Mouse (Mus musculus) cerebellum, postnatal 14 days (tissue): ENCODE measurements around the gene Gm21987.

Experiments
- DNase-seq, 2 experiments: peaks; one replicate each; pipeline ENCODE4 v3.0.0; 2021; ENCODE audit warnings: mixed read lengths in 2 of 2

The Gm21987 gene

GRCm38 (mm10) chr16:38373439-38373838 is 26.6 kb downstream of the Gm21987 start:
- no peak for DNase-seq

DNA sequence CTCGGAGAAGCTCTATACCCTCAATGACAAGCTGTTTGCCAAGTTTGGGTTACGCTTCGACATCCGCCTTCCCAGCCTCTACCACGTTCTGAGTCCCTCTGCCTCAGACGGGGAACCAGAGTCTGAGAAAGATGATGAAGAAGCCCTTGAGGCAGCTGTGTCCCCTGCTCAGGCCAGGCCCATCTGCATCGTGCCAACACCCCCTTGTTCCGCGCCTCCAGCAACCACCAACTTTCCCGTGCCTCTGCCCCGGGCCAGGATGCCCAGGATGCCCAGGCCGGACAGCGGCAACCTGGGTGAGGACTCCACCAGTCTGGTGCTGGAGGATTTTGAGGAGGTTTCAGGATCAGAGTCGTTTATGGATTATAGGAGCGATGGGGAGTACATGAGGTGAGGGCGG is 27.1 kb downstream of the Gm21987 start:
- no peak for DNase-seq

DNA sequence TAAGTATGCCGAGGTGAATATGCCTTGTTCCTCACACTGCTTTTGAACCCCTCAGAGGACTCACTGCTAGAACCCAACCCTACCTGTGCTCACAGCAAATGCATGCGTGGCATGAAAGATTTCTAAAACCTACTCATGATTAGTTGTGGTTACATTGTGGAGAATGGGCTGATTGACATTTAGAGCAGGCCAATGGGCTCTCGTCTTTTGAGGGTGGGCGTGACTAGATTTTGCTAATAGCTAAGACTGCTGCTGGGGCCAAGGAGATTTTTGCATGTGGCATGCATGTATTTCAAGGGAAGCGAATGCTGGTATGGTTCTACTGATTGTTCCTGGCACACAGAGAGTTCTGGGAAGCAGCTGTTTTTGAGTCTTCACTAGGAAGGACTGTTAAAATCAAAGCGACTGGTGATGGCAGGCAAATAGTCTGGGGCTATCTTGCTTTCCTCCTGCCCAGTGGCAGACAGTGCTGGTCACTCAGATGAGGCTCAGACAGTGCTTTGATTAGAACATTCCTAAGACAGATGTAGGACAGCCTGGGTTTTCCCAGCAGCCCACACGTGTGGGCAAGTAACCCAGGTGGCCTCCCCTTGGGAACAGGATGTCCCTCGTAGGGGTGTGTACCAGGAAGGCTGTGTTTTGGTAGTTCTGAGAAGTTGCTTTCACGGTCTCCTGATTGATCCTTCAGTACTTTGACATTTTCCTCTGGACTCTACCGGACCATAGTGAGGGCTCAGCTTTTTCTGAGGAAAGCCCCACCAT is 27.7 kb downstream of the Gm21987 start:
- peak in 1 of 2 experiments; percentile 12 for DNase-seq

- DNase-seq, result no peak
These were observed 28.3 kb downstream of the Gm21987 start for GRCm38 (mm10) chr16:38375182-38375581.

DNA sequence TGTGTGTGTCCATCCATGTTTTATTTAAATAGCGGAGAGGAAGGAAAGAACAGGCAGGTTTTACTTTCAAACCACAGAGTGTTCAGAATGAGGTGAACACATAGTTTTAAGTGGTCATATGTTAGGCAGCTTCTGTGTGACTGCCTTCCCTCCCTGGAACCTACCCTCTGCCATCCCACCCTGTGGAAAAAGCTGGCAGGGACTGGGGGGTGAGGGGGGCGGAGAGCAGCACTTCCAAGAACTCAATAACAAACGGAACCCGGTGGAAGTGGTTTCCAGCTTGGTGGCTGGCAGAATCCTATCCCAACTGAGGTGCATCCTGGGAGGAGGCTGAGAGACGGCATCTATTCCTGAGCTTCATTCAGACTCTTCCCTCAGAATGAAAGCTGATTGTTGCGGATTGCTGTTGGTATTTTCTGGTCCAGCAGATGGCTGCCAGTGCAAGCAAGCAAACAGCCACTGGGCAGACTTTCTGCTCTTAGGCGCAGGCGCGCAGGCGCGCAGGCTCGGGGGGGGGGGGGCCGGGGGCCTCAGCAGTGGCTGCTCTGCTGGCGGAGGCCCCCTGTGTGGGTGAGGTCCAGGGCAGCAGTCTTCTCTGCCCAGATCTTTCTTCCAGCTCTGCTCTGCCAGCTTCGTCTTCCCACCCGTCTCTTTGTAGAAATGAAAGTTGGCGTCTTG is 29.5 kb downstream of the Gm21987 start:
- DNase-seq, result peak; percentile 69 to 74

DNA sequence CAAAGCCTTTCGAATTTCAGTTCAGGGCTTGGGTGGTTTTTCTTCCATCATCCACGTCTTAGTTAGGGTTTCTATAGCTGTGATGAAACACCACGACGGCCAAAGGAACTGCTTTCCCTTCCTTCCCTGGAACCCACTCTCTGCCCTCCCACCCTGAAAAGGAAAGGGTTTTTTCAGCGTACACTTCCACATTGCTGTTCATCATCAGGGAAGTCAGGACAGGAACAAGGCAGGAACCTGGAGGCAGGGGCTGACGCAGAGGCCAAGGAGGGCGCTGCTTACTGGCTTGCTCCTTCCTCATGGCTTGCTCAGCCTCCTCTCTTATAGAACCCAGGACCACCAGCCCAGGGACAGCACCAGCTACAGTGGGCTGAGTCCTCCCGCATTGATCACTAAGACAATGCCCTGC is 30.0 kb downstream of the Gm21987 start:
- DNase-seq, result peak in 1 of 2 experiments; percentile 36

DNA sequence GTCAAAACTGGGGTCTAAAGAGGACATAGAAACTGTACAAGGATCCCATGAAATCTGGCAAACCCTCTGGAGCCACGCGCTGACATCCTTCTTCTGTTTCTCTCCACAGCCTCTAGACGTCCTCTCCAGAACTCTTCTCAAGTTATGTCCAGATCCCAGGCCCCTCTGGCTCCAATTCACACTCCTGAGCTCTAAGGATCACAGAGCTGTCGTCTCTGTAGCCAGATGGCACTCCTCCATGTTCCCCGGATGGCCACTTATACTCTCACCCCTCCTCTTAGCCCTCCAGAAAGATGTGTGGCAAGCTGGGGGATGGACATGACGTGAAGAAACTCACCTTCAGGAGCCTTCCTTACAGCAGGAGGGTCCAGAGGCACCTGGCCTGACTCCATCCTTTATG is 30.7 kb downstream of the Gm21987 start:
- peak in 1 of 2 experiments; percentile 27 for DNase-seq

- DNase-seq, result no peak
These were observed 31.8 kb downstream of the Gm21987 start for GRCm38 (mm10) chr16:38378591-38378990.

DNA sequence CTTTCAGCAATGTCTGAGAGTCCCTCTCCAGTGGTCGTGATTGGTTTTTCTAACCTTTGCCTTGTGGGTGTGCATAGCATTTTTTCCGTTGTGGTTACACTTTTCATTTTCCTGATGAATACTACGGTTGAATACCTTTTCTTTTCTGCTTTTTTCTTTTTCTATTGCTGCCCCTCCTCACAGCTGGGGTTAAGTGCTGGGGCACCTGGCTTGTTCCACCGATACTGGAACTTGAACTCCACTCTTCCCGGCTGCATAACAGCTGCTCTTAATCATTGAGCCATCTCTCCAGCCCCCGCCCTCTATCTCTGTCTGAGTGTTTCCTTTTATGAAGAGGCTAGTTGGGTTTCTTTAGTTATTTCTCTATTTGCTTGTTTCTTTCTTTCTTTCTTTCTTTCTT is 32.2 kb downstream of the Gm21987 start:
- no peak for DNase-seq

- DNase-seq, result no peak
These were observed 32.7 kb downstream of the Gm21987 start for GRCm38 (mm10) chr16:38379493-38379892.

- DNase-seq, result no peak
These were observed 33.1 kb downstream of the Gm21987 start for GRCm38 (mm10) chr16:38379926-38380325.

- DNase-seq, result no peak
These were observed 36.8 kb downstream of the Gm21987 start for GRCm38 (mm10) chr16:38383683-38384082.

- DNase-seq, result no peak
These were observed 38.4 kb downstream of the Gm21987 start for GRCm38 (mm10) chr16:38385184-38385634.

DNA sequence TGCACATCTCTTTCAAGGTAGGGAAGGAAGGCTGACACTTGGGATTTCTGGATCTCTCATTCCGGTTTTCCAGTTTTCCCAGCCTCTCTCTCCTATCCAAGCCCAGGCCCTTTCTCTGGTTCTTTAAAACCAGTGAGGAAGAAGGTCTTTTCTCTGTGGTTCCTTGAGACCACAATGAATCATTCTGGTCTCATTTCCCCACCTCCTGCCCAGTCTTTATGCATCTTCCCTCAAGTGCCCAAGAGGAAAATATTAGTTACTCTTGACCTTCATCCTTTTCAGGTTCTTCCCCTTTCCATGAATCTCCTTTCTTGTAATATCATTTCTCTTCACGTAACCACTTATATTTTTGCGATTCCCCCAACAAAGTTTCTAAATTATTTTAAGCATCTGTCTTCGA is 38.9 kb downstream of the Gm21987 start:
- no peak for DNase-seq

- no peak for DNase-seq
These were observed 40.5 kb downstream of the Gm21987 start for GRCm38 (mm10) chr16:38387389-38387788.

- no peak for DNase-seq
These were observed 41.9 kb downstream of the Gm21987 start for GRCm38 (mm10) chr16:38388757-38389156.

DNA sequence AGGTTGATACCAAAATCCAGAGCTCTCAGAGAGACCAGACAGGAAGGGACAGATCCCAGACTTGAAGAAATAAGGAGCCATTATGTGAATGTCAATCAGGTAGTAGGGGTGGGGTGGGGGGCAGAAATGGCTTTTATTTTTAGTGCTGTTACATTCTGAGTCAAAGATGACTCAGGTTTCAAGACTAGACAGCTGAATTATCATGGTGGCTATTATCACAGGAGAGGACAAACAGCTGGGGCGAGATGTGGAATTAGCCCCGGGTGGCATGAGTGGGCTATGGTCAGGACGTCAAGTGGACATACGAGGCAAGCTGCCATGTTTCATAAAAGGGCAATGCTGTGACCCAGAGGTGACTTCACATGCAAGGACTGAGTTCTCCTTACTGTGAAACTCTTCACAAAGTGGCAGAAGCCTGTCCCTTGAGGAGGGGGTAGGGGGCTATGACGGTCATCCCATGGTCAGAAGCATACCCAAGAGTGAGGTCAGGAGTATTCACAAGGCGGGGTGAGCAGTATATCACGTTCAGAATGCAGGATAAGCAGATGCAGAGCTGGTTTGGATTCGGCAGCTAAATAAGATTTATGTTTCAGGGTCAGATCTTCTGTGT is 42.5 kb downstream of the Gm21987 start:
- DNase-seq, result no peak

GRCm38 (mm10) chr16:38390322-38390721 is 43.5 kb downstream of the Gm21987 start:
- DNase-seq, result no peak

DNA sequence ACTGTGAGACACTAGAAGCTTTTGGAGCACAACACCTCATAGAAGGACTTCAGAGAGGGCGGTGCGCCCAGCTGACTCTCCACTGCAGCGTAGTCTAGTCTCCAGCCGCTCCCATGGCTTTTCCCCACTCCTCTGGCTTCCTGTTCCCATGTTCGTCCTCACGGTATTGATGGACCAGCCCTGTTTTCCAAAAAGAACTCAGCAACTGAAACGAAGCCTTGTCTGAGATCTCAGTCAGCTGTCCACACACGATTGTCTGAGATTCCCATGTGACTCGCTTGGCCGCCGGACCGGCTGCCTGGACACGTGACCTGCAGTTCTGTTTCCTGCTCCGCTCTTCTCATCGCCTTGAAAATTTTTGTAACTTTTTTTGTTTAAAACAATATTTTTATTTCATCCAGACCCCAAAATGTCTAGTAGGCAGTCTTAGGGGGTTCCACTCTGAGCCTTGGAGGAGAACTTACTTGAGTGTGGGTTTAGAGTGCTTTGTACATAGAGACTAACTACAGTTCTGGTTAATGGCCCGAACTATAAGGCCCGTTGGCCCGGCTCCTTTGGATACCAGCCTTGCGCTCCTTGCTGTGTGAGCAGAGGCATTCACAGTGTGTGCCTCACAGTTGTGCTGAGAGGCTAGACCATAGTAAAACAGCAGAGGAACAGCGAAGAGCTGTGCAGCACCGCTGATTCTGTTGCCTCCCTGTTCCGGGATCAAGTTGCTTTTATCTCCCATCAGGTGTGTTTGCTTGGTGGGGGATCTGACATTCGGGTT is 45.5 kb downstream of the Gm21987 start:
- DNase-seq, result peak in 1 of 2 experiments; percentile 16

GRCm38 (mm10) chr16:38394191-38394618 is 47.4 kb downstream of the Gm21987 start:
- no peak for DNase-seq

DNA sequence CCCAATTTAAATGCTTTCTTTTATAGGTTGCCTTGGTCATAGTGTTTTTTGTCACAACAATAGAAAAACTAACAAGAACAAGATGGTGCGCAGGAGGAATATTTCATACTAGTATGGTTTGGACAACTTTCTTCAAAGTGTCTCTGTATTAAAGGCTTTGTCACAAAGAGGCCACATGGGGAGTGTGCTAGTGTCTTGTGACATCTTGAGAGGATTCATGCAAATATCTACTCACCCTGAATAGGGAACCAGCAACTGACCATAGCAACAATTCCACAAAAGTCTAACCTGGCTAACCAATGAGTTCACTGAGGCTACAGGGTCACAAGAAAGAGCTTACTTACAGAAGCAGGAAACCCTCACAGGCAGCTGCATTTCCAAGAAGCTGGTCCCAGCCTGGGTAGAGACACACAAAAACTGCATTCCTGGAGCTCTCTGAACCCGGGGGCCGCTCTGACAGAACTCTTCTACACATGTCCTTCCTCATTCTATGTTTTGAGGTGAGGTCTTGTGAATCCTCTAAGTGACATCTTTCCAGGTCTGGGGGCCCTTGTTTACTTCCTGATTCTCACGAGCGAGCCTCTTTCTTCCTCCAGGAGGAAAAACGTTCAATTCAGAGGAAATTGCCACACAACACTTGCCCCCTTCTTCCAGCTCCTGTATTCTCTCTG is 48.4 kb downstream of the Gm21987 start:
- no peak for DNase-seq

DNA sequence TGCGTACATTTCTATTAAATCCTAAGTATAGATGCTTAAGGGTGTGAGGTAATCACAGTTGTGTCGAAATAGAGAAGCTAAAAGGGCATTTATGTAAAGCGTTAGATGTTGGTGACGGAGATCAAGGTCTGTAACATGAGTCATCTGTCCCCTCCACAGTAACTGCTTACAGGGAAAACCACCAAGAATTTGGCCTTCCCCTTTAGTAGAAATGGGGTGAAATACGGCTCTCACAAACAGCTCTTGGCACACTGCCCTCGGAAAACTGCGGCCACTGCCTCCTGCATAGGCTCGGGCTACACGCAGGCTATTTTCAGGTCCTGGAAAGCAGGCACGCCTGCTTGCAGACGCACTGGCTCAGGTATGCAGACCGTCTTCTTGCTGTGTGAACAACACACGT is 49.3 kb downstream of the Gm21987 start:
- peak; percentile 71 to 78 for DNase-seq
